Mouse (Mus musculus) gastrocnemius, postnatal 36 days (tissue): ENCODE results near the gene Dok3. TPM values are rescaled to one million over a fixed set of nuclear protein-coding genes. Genes with fewer than 3 reads are reported as not detected.

Source experiments
- DNase-seq, 2 experiments: peaks; one replicate each; pipeline ENCODE4 v3.0.0; 2022
- intact Hi-C: fragments of 180-260 bp; cut with DNase I; formaldehyde crosslinking; loops from one replicate; pipeline ENCODE4 v1.15.1; 2025
- microRNA-seq, 2 experiments: library from miRNA; unstranded; fragments of <30 nt; microRNA quantifications; one replicate each; pipeline ENCODE4 v1.2.0; 2021
- total RNA-seq, 2 experiments: library from RNA; stranded (reverse); gene quantifications; 2 replicates each; pipeline ENCODE4 v1.2.3; 2021

The Dok3 gene
- total RNA-seq, 2 experiments from 2014 or later: 0.74 to 1.2 TPM

DNA sequence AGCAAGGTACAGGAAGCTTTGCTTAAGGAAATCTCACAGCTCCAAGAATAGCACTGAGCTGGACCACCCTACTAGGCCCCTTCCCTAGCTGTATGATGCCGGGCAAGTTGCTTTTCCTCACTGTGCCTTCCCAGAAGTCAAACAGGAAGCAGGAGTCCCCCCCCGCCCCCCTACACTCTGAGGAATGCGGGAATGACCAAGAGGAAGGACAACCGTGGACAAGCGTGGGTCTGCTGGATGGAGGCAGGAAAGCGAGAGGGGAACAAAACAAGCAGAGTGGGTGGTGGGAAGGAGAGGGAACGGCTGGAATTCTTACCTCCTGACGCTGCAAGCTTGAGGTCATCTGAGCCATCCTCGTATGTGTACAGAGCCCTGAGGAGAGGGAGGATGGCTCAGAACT lies 46.0 kb downstream of the Dok3 start:
- no peak for DNase-seq
- intact Hi-C loops: no loop called here

DNA sequence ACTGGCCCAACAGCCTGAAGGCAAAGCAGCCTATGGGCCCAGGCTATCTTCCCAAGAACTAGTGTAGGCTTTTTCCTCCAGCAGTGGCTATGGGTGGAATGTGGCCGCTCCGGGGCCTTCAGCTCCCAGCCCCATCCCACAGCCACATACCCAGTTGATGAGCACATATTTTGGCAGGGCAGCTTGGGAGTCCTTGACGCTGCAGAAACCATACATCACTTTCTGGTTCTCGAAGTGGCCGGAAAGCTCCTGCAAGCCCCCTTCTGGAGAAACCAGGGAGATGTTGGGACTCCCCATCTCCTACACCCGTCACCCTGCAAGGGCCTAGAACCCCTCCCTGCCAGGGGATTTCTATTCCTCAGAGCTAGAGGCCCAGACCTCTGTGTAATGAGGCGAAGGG lies 46.6 kb downstream of the Dok3 start:
- intact Hi-C loops: no loop called here

DNA sequence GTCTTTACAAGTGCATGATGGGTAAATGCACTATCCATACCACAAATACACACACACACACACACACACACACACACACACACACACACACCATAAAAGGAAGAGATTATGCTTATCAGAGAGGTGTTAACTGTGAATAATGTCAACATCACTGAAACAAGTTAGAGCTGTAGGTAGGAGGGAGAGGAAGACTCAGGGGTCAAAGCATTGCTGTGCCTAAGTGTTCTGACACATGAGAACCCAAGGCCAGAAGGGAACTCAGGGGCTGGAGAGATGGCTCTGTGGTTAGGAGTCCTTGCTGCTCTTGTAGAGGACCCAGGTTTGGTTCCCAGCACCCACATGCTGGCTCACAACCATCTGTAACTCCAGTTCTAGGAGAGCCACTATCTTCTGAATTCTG lies 49.2 kb downstream of the Dok3 start:
- intact Hi-C loops: no loop called here

More for the DNA sequence above, 46.6 kb downstream of the Dok3 start:
- no peak for DNase-seq

DNA sequence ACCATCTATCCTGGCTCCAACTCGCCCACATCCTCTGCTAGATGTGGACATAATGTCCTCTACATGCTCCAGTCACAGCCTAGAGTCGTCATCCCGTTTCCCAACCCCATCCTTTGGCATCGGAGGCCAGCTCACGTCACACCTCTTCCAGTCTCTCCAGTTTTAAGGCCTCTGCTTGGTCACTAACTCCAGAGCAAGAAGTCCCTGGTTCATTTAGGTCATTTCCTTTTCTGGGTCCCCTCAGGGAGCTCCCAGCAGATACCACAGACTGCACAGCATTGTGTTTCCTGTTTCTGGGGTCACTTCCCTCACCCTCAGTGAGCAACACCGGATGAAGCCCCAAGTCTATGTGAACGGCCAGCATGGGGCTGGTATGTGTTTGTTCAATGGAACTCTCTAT lies 50.1 kb downstream of the Dok3 start:
- intact Hi-C loops: no loop called here
- DNase-seq: no peak

More for the DNA sequence above, 49.2 kb downstream of the Dok3 start:
- DNase-seq: no peak

DNA sequence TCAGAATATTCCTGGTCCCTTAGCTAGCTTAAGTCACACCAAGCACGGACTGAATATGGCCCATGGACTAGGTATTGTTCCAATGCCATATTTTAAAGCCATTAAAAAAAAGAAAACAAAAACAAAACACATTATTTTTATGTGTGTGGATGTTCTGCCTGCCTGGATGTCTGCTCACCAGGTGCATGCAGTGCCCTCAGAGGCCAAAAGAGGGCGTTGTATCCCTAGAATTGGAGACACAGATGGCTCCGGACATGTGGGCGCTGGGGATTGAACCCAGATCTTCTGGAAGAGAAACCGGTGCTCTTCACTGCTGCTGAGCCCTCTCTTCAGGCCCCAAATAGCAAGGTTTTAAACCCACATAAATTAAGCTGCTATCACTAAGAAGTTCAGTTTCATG lies 51.1 kb downstream of the Dok3 start:
- no peak for DNase-seq
- intact Hi-C loops: no loop called here

DNA sequence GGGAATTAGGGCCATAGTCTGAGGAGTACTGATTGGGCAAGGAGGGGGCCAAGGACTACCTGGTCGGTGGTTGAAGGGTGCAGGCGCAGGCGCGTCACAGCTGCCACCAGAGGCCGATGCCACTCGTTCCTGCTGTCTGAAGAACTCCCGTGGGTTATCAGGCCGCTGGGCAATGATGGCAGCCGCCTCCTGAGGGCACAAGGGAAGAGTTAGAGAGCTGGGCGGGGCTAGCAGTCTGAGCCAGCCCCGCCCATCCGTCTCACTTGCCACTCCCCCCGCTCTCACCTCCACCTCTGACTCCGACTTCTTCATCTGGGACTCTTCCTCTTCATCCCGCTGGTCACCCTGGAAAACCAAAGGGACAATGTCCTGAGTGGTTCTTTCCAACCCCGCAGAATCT lies 51.6 kb downstream of the Dok3 start:
- intact Hi-C loops: no loop called here
- DNase-seq: no peak

DNA sequence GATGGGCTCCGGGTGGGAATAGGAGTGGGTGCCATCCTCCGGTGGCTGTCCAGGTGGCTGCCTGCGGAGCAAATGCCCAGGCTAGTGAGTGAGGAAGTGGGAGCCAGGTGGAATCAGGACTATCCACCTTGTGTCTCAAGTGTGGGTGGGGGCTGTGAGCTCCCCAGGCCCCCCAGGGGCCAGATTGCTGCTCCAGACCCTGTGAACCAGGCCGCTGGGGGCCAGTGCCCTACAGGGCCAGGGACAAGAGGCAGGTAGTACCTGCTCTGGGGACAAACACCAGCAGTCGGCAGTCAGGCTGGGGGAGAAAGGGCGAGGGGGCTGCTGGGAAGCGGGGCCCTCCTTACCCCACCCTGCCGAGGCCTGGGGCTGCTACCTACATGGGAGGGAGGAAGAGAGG lies 52.8 kb downstream of the Dok3 start:
- intact Hi-C loops: no loop called here
- DNase-seq: no peak

DNA sequence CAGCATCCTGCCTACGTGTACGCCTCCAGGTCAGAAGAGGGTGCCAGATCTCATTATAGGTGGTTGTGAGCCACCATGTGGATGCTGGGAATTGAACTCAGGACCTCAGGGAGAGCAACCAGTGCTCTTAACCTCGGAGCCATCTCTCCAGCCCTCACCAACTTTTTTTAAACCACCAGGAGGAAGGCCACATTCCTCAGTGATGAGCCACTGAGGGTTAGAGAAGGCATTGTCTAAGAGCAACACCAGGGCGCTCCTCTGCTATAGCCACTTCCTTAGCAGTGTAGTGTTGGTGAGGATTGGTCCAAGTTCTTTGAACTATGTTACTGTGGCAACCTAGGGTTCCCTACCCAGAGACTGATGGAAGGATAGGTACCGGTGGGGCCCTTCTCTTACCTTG lies 53.3 kb downstream of the Dok3 start:
- DNase-seq: no peak
- intact Hi-C loops: loop anchor here (2.0 kb wide), 1 partner anchor 39 kb away; no protein-coding TSS in a partner anchor

DNA sequence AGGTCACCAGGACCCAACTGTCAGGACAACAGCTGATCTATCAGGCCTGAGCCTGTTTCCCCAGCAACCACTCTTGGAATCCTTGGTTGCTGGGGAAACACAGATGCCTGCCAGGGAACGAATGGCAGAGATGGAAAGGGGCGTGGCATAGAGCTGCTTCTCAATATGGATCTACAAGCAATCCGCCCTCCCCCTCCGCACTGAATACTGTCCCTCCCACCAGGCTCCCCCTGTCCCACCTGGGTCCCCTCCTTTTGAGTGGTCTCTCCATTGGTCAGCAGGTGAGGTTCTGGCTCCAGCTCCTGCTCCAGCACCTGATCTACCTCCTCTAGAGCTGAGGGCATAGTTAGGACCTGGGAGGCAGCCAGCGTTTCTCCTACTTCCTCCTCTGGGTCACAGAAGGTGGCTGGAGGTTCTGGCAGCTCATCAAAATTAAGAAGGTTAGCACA lies 54.5 kb downstream of the Dok3 start:
- DNase-seq: no peak
- intact Hi-C loops: loop anchor here (2.0 kb wide), 1 partner anchor 40 kb away; no protein-coding TSS in a partner anchor

DNA sequence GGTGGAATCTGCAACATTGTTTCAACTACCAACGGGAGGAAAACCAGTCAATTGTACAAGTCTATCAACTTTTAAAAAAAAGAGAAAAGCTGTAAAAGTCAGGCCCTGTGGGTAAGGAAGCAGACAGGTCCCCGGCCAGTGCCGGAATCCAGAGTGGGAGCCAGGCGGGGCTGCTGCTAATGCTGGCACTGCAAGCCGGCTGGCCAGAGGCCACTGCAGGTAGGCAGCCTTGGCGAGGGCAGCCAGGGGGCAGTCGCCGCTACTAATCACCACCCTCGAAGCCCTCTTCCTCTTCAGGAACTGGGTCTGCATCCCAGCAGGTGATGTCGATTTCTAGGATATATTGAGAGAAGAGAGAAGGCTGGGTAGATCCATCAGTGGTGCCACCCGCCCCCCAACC lies 55.1 kb downstream of the Dok3 start:
- no peak for DNase-seq
- intact Hi-C loops: loop anchor here (2.0 kb wide), 1 partner anchor 41 kb away; no protein-coding TSS in a partner anchor

Small RNA genes lying within 50 kb of the gene (microRNA-seq; reads per million reads assigned to microRNA genes)
- gene Mir6944 (4.5 to 6.4 reads per million in 2 experiments), gene Mir6945 (3.2 to 5.2 reads per million in 2 experiments)

Other genes starting within 250 kb of the Dok3 start
- 10 to 100 TPM; 21.6 to 23.6 TPM for gene Prelid1, start 208.8 kb downstream of the Dok3 start, total RNA-seq
- gene Rab24, start 207.3 kb downstream of the Dok3 start, total RNA-seq: 10 to 100 TPM; 27.0 to 30.9 TPM
- under 1 TPM; 0.38 to 0.54 TPM for gene Mxd3, start 199.5 kb downstream of the Dok3 start, total RNA-seq
- 10 to 100 TPM; 34.5 to 36.2 TPM for gene Lman2, start 166.5 kb downstream of the Dok3 start, total RNA-seq
- under 1 TPM; 0.27 to 0.48 TPM for gene Rgs14, start 159.6 kb downstream of the Dok3 start, total RNA-seq
- not detected for gene Slc34a1, start 131.1 kb downstream of the Dok3 start, total RNA-seq
- gene Pfn3, start 114.1 kb downstream of the Dok3 start, total RNA-seq: not detected
- not detected for gene F12, start 102.5 kb downstream of the Dok3 start, total RNA-seq
- 10 to 100 TPM in 1 of 2 experiments, 1 to 10 TPM in 1; 9.1 to 10.8 TPM for gene Grk6, start 84.2 kb downstream of the Dok3 start, total RNA-seq
- under 1 TPM; 0.62 to 0.77 TPM for gene Prr7, start 65.0 kb downstream of the Dok3 start, total RNA-seq
- 1 to 10 TPM; 7.7 TPM for gene Dbn1, start 41.2 kb downstream of the Dok3 start, total RNA-seq
- gene Pdlim7, start 15.6 kb downstream of the Dok3 start, total RNA-seq: 100 to 1,000 TPM; 605 to 719 TPM
- 10 to 100 TPM in 1 of 2 experiments, 1 to 10 TPM in 1; 9.3 to 10.3 TPM for gene Ddx41, start 7.4 kb upstream of the Dok3 start, total RNA-seq
- 10 to 100 TPM in 1 of 2 experiments, 1 to 10 TPM in 1; 9.6 to 13.4 TPM for gene Fam193b, start 41.8 kb upstream of the Dok3 start, total RNA-seq
- gene Tmed9, start 44.4 kb upstream of the Dok3 start, total RNA-seq: 10 to 100 TPM; 61.4 to 63.3 TPM
- gene B4galt7, start 70.6 kb upstream of the Dok3 start, total RNA-seq: 1 to 10 TPM; 4.3 to 6.5 TPM
- gene Caml, start 93.7 kb upstream of the Dok3 start, total RNA-seq: 1 to 10 TPM; 8.2 TPM
- gene Ddx46, start 105.7 kb upstream of the Dok3 start, total RNA-seq: 10 to 100 TPM; 17.7 to 19.8 TPM
- 10 to 100 TPM; 23.7 to 28.5 TPM for gene B230219D22Rik, start 163.8 kb upstream of the Dok3 start, total RNA-seq
- 10 to 100 TPM; 26.8 to 28.8 TPM for gene Txndc15, start 185.4 kb upstream of the Dok3 start, total RNA-seq
- 10 to 100 TPM; 15.5 to 20.6 TPM for gene Pcbd2, start 198.1 kb upstream of the Dok3 start, total RNA-seq